Mouse (Mus musculus) heart, adult 8-10 months (tissue): Measurements from ENCODE around the gene Strip2. TPM values are rescaled to one million over a fixed set of nuclear protein-coding genes. Genes with fewer than 3 reads are reported as not detected.

Experiments
- DNase-seq: peaks from one replicate; pipeline ENCODE4 v3.0.0; 2022; ENCODE audit warnings: low spot score
- microRNA-seq: library from miRNA; unstranded; fragments of <30 nt; microRNA quantifications from one replicate; pipeline ENCODE4 v1.2.0, GENCODE M21; 2022
- total RNA-seq, 4 experiments: library from RNA; stranded (reverse); gene quantifications; 2 replicates each; pipeline ENCODE4 v1.2.4; 2022

Gene Strip2
- total RNA-seq, 4 experiments from 2014 or later: 51.6 to 63.6 (median 58.9) TPM

- DNase-seq: no peak
Observed at GRCm38 (mm10) chr6:30009204-30009603, 92.4 kb downstream of the Strip2 start.

Small RNA genes within 50 kb of the gene (microRNA-seq; reads per million reads assigned to microRNA genes)
- not detected for gene Gm23049

Other genes starting within 250 kb of the Strip2 start
- 1 to 10 TPM; 2.0 to 2.7 (median 2.3) TPM for gene Tspan33, start 222.8 kb upstream of the Strip2 start, total RNA-seq
- 1 to 10 TPM; 6.9 to 9.2 (median 7.7) TPM for gene Smo, start 181.5 kb upstream of the Strip2 start, total RNA-seq
- 10 to 100 TPM; 14.2 to 19.6 (median 17.2) TPM for gene Ahcyl2, start 149.0 kb upstream of the Strip2 start, total RNA-seq
- 10 to 100 TPM; 10.6 to 12.3 (median 11.3) TPM for gene Nrf1, start 131.0 kb downstream of the Strip2 start, total RNA-seq